Mouse (Mus musculus) liver, embryonic 14.5 days (tissue): Measurements from ENCODE around the gene Ubtf.

Experiments used
- CTCF ChIP-seq: IDR thresholded peaks from 2 replicates; pipeline ENCODE4 v1.5.1; 2016; ENCODE audit warnings: antibody characterized with exemption, low read depth, control low read depth
- EP300 ChIP-seq: IDR thresholded peaks from 2 replicates; pipeline ENCODE4 v1.6.1; 2016; ENCODE audit warnings: antibody characterized with exemption, low read depth

- peak; percentile 41 for TF ChIP-seq CTCF
- TF ChIP-seq EP300 = no peak
Observed at GRCm38 (mm10) chr11:102294887-102295597, 24.5 kb downstream of the Ubtf start.
